Mouse (Mus musculus) C2C12 (cell line): ENCODE measurements around the gene Inip. TPM values are rescaled to one million over a fixed set of nuclear protein-coding genes. Genes with fewer than 3 reads are reported as not detected.

Source experiments
- H3K27me3 ChIP-seq: one replicate; pipeline ENCODE4 v1.6.1; 2011; ENCODE audit not compliant: control insufficient read depth, insufficient read depth, insufficient read length
- H3K36me3 ChIP-seq: one replicate; pipeline ENCODE4 v1.6.1; 2011; ENCODE audit not compliant: control insufficient read depth, insufficient read depth
- H3K4me3 ChIP-seq: one replicate; pipeline ENCODE4 v1.5.1; 2011; ENCODE audit warnings: mild to moderate bottlenecking, control low read depth; ENCODE audit not compliant: poor library complexity, insufficient read depth, severe bottlenecking
- H3K79me2 ChIP-seq: one replicate; pipeline ENCODE4 v1.6.1; 2011; ENCODE audit not compliant: control insufficient read depth, insufficient read depth
- H3K79me3 ChIP-seq: one replicate; pipeline ENCODE4 v1.6.1; 2011; ENCODE audit warnings: low read depth, control low read depth
- H3ac ChIP-seq: one replicate; pipeline ENCODE3; 2011; ENCODE audit warnings: low read depth; ENCODE audit not compliant: control insufficient read depth, insufficient read length
- CEBPB ChIP-seq: IDR thresholded peaks from one replicate; pipeline ENCODE4 v1.6.1; 2011; ENCODE audit warnings: low read depth, mild to moderate bottlenecking, control low read depth, moderate library complexity
- CTCF ChIP-seq: IDR thresholded peaks from one replicate; pipeline ENCODE4 v1.5.1; 2011; ENCODE audit not compliant: control insufficient read depth, insufficient read depth, insufficient read length
- FOSL1 ChIP-seq: IDR thresholded peaks from one replicate; pipeline ENCODE4 v1.8.0; 2011; ENCODE audit warnings: mild to moderate bottlenecking, low read length; ENCODE audit not compliant: poor library complexity, insufficient read depth, severe bottlenecking
- MAX ChIP-seq: IDR thresholded peaks from one replicate; pipeline ENCODE4 v1.6.1; 2011; ENCODE audit warnings: mild to moderate bottlenecking, control low read depth
- MYOD1 ChIP-seq: IDR thresholded peaks from one replicate; pipeline ENCODE4 v1.6.1; 2011; ENCODE audit warnings: low read depth; ENCODE audit not compliant: control insufficient read depth, insufficient read length
- MYOG ChIP-seq: IDR thresholded peaks from one replicate; pipeline ENCODE4 v1.6.1; 2011; ENCODE audit not compliant: control insufficient read depth, insufficient read length; ENCODE audit errors: extremely low read depth
- USF1 ChIP-seq: IDR thresholded peaks from one replicate; pipeline ENCODE4 v1.6.1; 2011; ENCODE audit warnings: low read depth, mild to moderate bottlenecking, control low read depth, moderate library complexity
- polyA plus RNA-seq: library from polyadenylated mRNA; unstranded; fragments of >200 nt; fragmentation: generic; extraction: Trizol; gene quantifications from one replicate; pipeline ENCODE4 v1.2.1, GENCODE M21; 2012; ENCODE audit warnings: missing spikeins

Gene Inip
- polyA plus RNA-seq, 1 experiment: 12.9 TPM

DNA sequence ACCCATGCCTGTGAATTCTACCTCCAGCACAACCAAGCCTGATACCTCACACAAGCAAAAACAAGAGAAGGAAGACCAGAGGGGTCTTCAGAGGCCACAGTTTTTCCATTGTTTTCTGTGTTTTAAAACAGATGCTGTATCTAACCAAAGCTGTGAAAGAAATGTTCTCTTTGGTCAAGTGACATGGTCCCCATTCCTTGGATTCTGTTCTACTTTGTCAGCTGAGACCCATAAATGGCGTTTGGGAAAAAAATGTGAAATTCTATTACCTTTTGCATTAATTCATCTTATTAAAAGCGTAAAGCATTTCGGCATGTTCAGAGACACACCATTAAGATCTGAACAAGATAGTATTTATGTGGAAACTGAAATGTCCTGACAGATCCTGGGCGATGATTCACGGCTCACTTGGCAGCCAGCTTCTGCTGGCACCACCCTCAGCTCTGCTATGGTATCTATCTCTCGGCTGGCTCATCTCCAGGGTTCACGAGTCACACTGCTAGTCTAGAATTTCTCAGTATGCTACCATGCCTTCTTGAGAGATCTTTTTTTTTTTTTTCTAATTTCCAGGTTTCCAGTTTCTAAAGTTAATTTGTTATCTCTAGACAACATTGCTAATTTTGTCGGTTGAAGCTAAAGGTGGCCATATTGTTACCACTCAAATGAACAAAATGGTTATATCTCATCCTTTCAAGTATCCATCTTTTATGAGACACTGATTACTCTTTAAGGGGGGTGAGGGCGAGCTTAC, 44.9 kb downstream of the Inip start:
- H3K79me3 ChIP-seq: no peaks in the 10 kb centered on the region
- H3K27me3 ChIP-seq: no peaks in the 10 kb centered on the region
- no peaks in the 10 kb centered on the region for H3K36me3 ChIP-seq
- no peaks in the 10 kb centered on the region for H3K79me2 ChIP-seq
- no peak for TF ChIP-seq FOSL1
- TF ChIP-seq USF1: no peak
- no peak for TF ChIP-seq CEBPB
- no peak for TF ChIP-seq MYOG
- no peak for TF ChIP-seq MYOD1
- TF ChIP-seq MAX: no peak
- no peak for TF ChIP-seq CTCF
- no peak overlapping the region for H3K4me3 ChIP-seq
- no peak overlapping the region for H3ac ChIP-seq

DNA sequence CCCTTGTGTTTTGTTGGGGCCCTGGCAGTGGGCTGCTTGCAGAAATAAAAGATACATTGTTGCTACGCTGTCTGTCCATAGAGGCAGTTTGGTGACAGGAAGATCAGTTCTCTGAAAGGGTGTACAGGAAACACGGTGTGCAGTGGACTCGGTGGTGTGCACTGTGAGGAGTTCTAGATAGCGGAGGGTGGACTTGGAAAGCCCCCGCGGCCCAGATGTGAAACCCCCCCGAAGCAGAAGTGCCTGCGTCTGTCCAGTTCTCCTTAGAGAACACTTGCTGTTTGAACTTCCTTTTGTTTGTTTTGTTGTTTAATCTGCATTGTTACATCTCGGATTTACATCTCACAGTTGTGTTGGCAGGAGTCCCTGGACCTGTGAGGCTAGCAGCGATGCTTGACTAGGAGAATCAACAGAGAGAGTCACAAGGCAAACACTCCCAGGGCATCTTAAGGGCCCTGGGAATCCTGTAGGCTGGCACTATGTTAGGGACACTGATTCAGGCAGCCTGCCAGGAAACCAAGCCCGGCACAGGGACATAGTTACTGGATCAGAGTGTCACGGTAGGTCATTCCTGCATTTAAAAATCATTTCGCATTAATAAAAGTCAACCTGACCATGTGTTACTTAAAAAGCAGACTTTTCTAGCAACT, 47.8 kb downstream of the Inip start:
- H3K27me3 ChIP-seq: no peaks in the 10 kb centered on the region
- H3K36me3 ChIP-seq: no peaks in the 10 kb centered on the region
- no peak overlapping the region for H3ac ChIP-seq
- H3K4me3 ChIP-seq: no peak overlapping the region
- no peak for TF ChIP-seq MYOG
- no peak for TF ChIP-seq FOSL1
- H3K79me2 ChIP-seq: no peaks in the 10 kb centered on the region
- H3K79me3 ChIP-seq: no peaks in the 10 kb centered on the region

DNA sequence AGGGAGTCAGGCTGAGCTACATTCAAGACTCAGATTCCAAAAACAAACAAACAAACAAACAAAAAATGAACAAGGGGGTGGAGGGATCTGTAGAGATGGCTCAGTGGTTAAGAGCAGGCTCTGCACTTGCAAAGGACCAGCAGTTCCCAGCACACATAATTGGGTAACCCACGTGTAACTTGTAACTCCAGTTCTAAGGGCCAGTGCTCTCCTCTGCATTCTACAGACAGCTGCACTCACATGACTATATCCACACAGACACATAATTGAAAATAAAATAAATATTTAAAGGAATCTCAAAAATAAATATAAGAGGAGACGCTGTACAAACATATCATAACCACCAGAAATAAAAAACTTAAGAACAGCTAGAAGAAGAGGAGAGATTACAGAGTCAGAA, 61.5 kb downstream of the Inip start:
- Histone ChIP-seq H3K79me3 (no peaks in the 10 kb centered on the region), H3K27me3 (no peaks in the 10 kb centered on the region), H3K36me3 (no peaks in the 10 kb centered on the region), H3K79me2 (no peaks in the 10 kb centered on the region), H3ac (no peak overlapping the region), H3K4me3 (no peak overlapping the region)
- TF ChIP-seq CTCF (no peak), USF1 (no peak), CEBPB (no peak), MAX (no peak), MYOD1 (no peak), MYOG (no peak)

DNA sequence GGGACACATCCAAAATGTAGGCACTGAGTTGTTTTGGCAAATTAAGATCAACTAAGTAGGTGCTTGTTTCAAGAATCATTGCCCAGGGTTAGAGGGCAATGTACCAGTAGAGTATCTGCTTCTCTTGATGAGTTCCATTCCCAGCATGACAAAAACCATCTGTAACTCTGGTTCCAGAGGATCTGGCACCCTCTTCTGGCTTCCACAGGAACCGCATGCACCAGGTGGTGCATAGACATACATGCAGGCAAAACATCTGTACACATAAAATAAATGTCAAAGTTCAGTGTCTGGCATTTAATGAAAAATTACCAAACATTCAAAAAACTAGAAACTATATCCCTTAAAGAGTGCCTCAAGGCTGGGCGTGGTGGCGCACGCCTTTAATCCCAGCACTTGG, 62.1 kb downstream of the Inip start:
- TF ChIP-seq CEBPB (no peak), MYOD1 (no peak), MYOG (no peak), USF1 (no peak), MAX (no peak)
- Histone ChIP-seq H3K27me3 (no peaks in the 10 kb centered on the region), H3K36me3 (no peaks in the 10 kb centered on the region), H3K79me2 (no peaks in the 10 kb centered on the region), H3K4me3 (no peak overlapping the region), H3ac (no peak overlapping the region), H3K79me3 (no peaks in the 10 kb centered on the region)

DNA sequence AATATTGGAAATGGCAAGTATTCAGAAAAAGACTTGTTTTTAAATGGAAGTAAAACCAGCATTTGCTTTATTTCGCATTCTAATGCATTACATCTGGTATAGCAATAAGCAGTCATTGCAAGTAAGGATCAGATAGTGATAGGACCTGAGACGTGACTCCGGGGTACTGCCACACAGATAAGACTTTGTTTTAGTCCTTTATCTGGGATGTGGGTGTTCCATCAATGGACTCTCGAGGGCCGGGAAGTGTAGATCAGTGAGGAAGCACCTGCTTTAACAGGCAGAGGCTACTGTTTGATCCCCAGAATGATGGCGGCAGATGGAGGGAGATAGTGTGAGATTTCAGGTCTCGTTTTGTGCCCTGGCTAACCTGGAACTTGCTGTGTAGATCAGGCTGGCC, 69.8 kb downstream of the Inip start:
- TF ChIP-seq USF1: no peak
- no peak for TF ChIP-seq MYOG
- TF ChIP-seq CTCF: no peak
- no peak for TF ChIP-seq MYOD1
- no peak for TF ChIP-seq CEBPB
- no peak for TF ChIP-seq MAX
- no peak for TF ChIP-seq FOSL1
- Histone ChIP-seq H3ac (no peak overlapping the region), H3K79me3 (no peaks in the 10 kb centered on the region), H3K27me3 (no peaks in the 10 kb centered on the region), H3K4me3 (no peak overlapping the region), H3K79me2 (no peaks in the 10 kb centered on the region), H3K36me3 (no peaks in the 10 kb centered on the region)

DNA sequence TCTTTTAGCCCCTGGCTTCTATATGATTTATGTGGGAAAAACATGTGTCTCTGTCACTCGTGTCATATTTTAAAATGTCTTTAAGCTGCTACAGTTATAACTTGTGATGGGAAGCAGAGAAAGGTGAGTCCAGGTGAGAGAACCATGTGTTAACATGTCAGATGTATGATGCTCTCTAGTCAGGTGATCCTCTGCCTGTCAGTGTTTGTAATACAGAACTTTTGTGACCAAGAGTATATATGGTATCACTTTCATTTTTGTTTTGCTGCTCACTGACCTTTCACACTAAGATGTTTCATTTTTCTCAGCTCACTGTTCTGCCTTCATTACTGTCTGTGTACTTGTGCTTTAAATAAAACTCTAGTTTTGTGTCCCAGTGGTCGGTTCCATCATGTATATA, 72.5 kb downstream of the Inip start:
- Histone ChIP-seq H3K79me3 (no peaks in the 10 kb centered on the region), H3K4me3 (no peak overlapping the region), H3K27me3 (no peaks in the 10 kb centered on the region), H3K36me3 (no peaks in the 10 kb centered on the region), H3K79me2 (no peaks in the 10 kb centered on the region), H3ac (no peak overlapping the region)
- TF ChIP-seq MAX (no peak), CTCF (no peak), MYOG (no peak), USF1 (no peak), MYOD1 (no peak), CEBPB (no peak), FOSL1 (no peak)
